Mouse (Mus musculus) G1E (cell line): ENCODE results near the gene Zan.

Source experiments
- CTCF ChIP-seq: IDR thresholded peaks from 2 replicates; pipeline ENCODE4 v1.5.1; 2012; ENCODE audit warnings: low read depth, low read length, inconsistent platforms, mixed read lengths
- GATA1 ChIP-seq: IDR thresholded peaks from 2 replicates; pipeline ENCODE4 v1.6.1; 2012; ENCODE audit warnings: borderline replicate concordance, low read length, inconsistent platforms, mixed read lengths
- POLR2AphosphoS5 ChIP-seq: IDR thresholded peaks from 2 replicates; pipeline ENCODE4 v1.6.1; 2012; ENCODE audit warnings: low read depth, low read length, inconsistent platforms; ENCODE audit not compliant: insufficient replicate concordance
- TAL1 ChIP-seq: conservative IDR thresholded peaks from 2 replicates; pipeline ENCODE4 v1.6.1; 2012; ENCODE audit warnings: low read depth, low read length, inconsistent platforms, mixed read lengths

- TF ChIP-seq CTCF (no peak), GATA1 (no peak), TAL1 (no peak), POLR2AphosphoS5 (no peak)
These were observed 17.0 kb upstream of the Zan start for GRCm38 (mm10) chr5:137493831-137494230.
